Mouse (Mus musculus) cerebellum, adult 2 months (tissue): ENCODE measurements around the gene 2510039O18Rik. TPM values are rescaled to one million over a fixed set of nuclear protein-coding genes. Genes with fewer than 3 reads are reported as not detected.

Experiments used
- DNase-seq, 2 experiments: peaks; one replicate each; pipeline ENCODE4 v3.0.0; 2021
- H3K27ac ChIP-seq: fragments of 200-500 bp; 2 replicates; pipeline ENCODE4 v1.5.1; 2012; ENCODE audit warnings: low read length, control low read depth, inconsistent platforms; ENCODE audit not compliant: insufficient read depth
- H3K27me3 ChIP-seq: fragments of 200-500 bp; 2 replicates; pipeline ENCODE4 v1.6.1; 2012; ENCODE audit warnings: inconsistent platforms, mild to moderate bottlenecking, low read length, moderate library complexity; ENCODE audit not compliant: control insufficient read depth, insufficient read depth
- H3K4me1 ChIP-seq: fragments of 200-500 bp; 2 replicates; pipeline ENCODE4 v1.6.1; 2011; ENCODE audit warnings: low read length; ENCODE audit not compliant: control insufficient read depth, insufficient read depth
- H3K4me3 ChIP-seq: fragments of 200-500 bp; replicated peaks from 2 replicates; pipeline ENCODE3; 2011; ENCODE audit warnings: mild to moderate bottlenecking, low read depth, low read length, control low read depth; ENCODE audit not compliant: insufficient read depth
- CTCF ChIP-seq: fragments of 200-500 bp; IDR thresholded peaks from 2 replicates; pipeline ENCODE4 v1.5.1; 2011; ENCODE audit warnings: low read depth, mild to moderate bottlenecking, control low read depth, low read length, moderate library complexity, borderline replicate concordance; ENCODE audit not compliant: insufficient read depth
- POLR2A ChIP-seq: fragments of 200-500 bp; IDR thresholded peaks from 2 replicates; pipeline ENCODE4 v1.6.1; 2011; ENCODE audit warnings: low read length, control low read depth, borderline replicate concordance; ENCODE audit not compliant: insufficient read depth
- WGBS: fragments of 180-500 bp; shearing (Covaris S2); methylation state at CpG from one replicate; pipeline ENCODE4 v1.1.7; 2018; 5-methylcytosine and 5-hydroxymethylcytosine counted together
- polyA plus RNA-seq: library from polyadenylated mRNA; depleted of rRNA; stranded (reverse); fragments of >200 nt; gene quantifications from 2 replicates; pipeline ENCODE4 v1.2.3, GENCODE M21; 2012; rRNA removed

2510039O18Rik gene
- polyA plus RNA-seq, 1 experiment = 34.5 TPM

DNA sequence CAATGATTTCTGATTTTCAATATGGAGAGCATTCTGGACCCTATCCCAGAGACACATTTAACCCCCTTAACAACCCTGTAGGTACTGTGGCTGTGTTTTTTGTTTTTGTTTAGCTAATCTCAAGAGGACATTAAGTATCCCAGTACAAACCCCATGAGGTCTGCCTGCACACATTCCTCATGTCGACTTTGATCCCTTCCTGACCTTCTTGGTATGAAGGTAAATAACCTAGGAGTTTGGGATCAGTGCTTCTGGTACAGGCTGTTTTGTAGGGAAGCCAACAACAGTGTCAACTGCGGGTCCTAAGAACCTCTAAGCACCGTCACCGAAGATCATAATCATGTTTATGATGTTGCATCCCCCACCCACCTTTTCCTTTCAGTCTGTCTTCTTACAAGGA is 37.0 kb downstream of the 2510039O18Rik start:
- TF ChIP-seq CTCF (no peak), POLR2A (no peak)
- H3K4me1 ChIP-seq = no peaks in the 10 kb centered on the region
- no peak overlapping the region for H3K27ac ChIP-seq
- H3K27me3 ChIP-seq = no peaks in the 10 kb centered on the region
- 83% methylated on average over 4 of the region's 4 CpGs for WGBS
- DNase-seq = no peak
- H3K4me3 ChIP-seq = no peak overlapping the region

- WGBS = 94% methylated on average over 6 of the region's 6 CpGs
Measured at GRCm38 (mm10) chr4:147978391-147978790, 37.7 kb downstream of the 2510039O18Rik start.

GRCm38 (mm10) chr4:147979441-147979860 is 38.8 kb downstream of the 2510039O18Rik start:
- no peaks in the 10 kb centered on the region for H3K27me3 ChIP-seq
- TF ChIP-seq CTCF = no peak
- no peak for TF ChIP-seq POLR2A
- no peak for DNase-seq
- 14% methylated on average over 7 of the region's 7 CpGs for WGBS
- H3K27ac ChIP-seq = no peak overlapping the region
- H3K4me3 ChIP-seq = no peak overlapping the region
- H3K4me1 ChIP-seq = no peaks in the 10 kb centered on the region

More at GRCm38 (mm10) chr4:147978391-147978790, 37.7 kb downstream of the 2510039O18Rik start:
- no peak overlapping the region for H3K27ac ChIP-seq
- DNase-seq = no peak
- H3K4me3 ChIP-seq = no peak overlapping the region
- H3K27me3 ChIP-seq = no peaks in the 10 kb centered on the region
- TF ChIP-seq CTCF (no peak), POLR2A (no peak)
- H3K4me1 ChIP-seq = no peaks in the 10 kb centered on the region

- WGBS = 51% methylated on average over 20 of the region's 20 CpGs
- no peak for DNase-seq
- Histone ChIP-seq H3K27ac (no peak within 1 kb of the TSS), H3K27me3 (no peaks in the 10 kb centered on the region), H3K4me1 (no peaks in the 10 kb centered on the region), H3K4me3 (no peak within 1 kb of the TSS)
- no peak for TF ChIP-seq POLR2A
- TF ChIP-seq CTCF = no peak
Measured at GRCm38 (mm10) chr4:147985205-147986132, 44.8 kb downstream of the 2510039O18Rik start, which contains the start of gene Nppb. TSS of gene Nppb (plus strand) at chr4:147985788.

GRCm38 (mm10) chr4:147993571-147994095 is 52.9 kb downstream of the 2510039O18Rik start:
- H3K4me3 ChIP-seq = no peak overlapping the region
- DNase-seq = no peak
- H3K4me1 ChIP-seq = no peaks in the 10 kb centered on the region
- 51% methylated on average over 7 of the region's 7 CpGs for WGBS
- H3K27me3 ChIP-seq = no peaks in the 10 kb centered on the region
- no peak overlapping the region for H3K27ac ChIP-seq
- TF ChIP-seq CTCF = no peak
- TF ChIP-seq POLR2A = no peak

DNA sequence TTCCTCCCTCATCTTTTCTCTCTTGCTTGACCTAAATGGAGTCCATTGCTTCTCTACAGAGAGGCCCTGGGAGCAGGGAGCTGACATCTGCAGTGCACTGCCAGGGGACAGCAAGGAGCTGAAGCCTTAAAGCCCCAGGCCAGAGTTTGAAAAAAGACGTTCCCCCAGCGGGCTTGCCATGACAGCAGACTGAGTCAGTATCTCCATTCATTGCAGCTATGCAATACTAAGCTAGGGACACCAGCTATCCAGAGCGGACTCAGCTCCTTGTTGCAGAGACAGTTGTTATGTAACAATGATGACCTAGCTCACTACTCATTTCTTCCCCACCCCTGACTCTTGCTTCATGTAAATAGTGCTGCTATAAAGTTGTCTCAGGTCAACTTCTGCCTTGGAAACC is 54.6 kb downstream of the 2510039O18Rik start:
- no peaks in the 10 kb centered on the region for H3K4me1 ChIP-seq

More for the DNA sequence above, 54.6 kb downstream of the 2510039O18Rik start:
- DNase-seq = no peak
- WGBS = 83% methylated on average over 3 of the region's 3 CpGs
- no peak overlapping the region for H3K27ac ChIP-seq
- H3K4me3 ChIP-seq = no peak overlapping the region
- H3K27me3 ChIP-seq = no peaks in the 10 kb centered on the region
- TF ChIP-seq POLR2A (no peak), CTCF (no peak)

Other genes with a start within 250 kb of the 2510039O18Rik start
- gene Zfp534, start 238.3 kb upstream of the 2510039O18Rik start, polyA plus RNA-seq = not detected in 2 replicates
- 3.2 and 3.5 TPM in 2 replicates for gene Zfp984, start 131.1 kb upstream of the 2510039O18Rik start, polyA plus RNA-seq
- 11.2 and 11.3 TPM in 2 replicates for gene Zfp933, start 92.5 kb upstream of the 2510039O18Rik start, polyA plus RNA-seq
- 58.6 and 59.9 TPM in 2 replicates for gene Miip, start 72.1 kb upstream of the 2510039O18Rik start, polyA plus RNA-seq
- 8.6 and 8.7 TPM in 2 replicates for gene Fv1, start 71.9 kb upstream of the 2510039O18Rik start, polyA plus RNA-seq
- 112 and 113 TPM in 2 replicates for gene Mfn2, start 36.2 kb upstream of the 2510039O18Rik start, polyA plus RNA-seq
- 33.0 and 36.0 TPM in 2 replicates for gene Plod1, start 4.1 kb upstream of the 2510039O18Rik start, polyA plus RNA-seq
- 0.15 TPM in 1 of 2 replicates, not detected in the other for gene Nppb, start 44.9 kb downstream of the 2510039O18Rik start, polyA plus RNA-seq
- gene Nppa, start 59.8 kb downstream of the 2510039O18Rik start, polyA plus RNA-seq = 0.13 TPM in 1 of 2 replicates, not detected in the other
- 56.8 and 59.4 TPM in 2 replicates for gene Clcn6, start 97.9 kb downstream of the 2510039O18Rik start, polyA plus RNA-seq
- gene Mthfr, start 98.2 kb downstream of the 2510039O18Rik start, polyA plus RNA-seq = 27.2 and 29.8 TPM in 2 replicates
- gene Agtrap, start 147.1 kb downstream of the 2510039O18Rik start, polyA plus RNA-seq = 9.8 and 10.2 TPM in 2 replicates
- gene Mad2l2, start 189.5 kb downstream of the 2510039O18Rik start, polyA plus RNA-seq = 31.8 and 36.0 TPM in 2 replicates
- 0.30 and 0.33 TPM in 2 replicates for gene Draxin, start 189.8 kb downstream of the 2510039O18Rik start, polyA plus RNA-seq
- 34.0 and 38.7 TPM in 2 replicates for gene Fbxo6, start 211.2 kb downstream of the 2510039O18Rik start, polyA plus RNA-seq
- gene Fbxo44, start 219.6 kb downstream of the 2510039O18Rik start, polyA plus RNA-seq = 226 and 240 TPM in 2 replicates
- 138 and 172 TPM in 2 replicates for gene Fbxo2, start 219.7 kb downstream of the 2510039O18Rik start, polyA plus RNA-seq